Comparison of ENCODE assay signal across 12 mouse cellular contexts in the genomic region with DNA sequence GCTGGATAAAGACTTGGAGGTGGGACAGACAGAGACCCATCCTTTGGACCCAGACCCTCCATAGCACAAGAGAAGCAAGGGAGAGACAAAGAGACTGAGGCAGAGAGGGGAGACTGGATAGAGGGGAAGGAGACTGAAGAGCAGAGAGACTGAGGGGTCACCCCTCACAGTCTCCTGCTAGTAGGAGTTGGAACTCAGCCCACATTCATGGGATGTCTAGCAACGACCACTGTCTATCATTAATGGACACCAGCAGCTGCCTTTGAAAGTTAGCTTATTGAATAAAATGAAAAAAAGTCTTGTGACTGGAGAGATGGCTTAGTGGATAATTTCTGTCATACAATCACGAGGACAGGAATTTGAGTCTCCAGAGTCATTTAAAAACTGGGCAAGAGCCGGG. TPM values are rescaled to one million over a fixed set of nuclear protein-coding genes. Genes with fewer than 3 reads are reported as not detected.
A peak's percentile ranks its signal among the peaks of the same experiment; 100 is the strongest.
DNase-seq lines count a peak whose midpoint lies in the region; ATAC-seq lines count a peak whose summit lies in the region.
"Had no signal": no experiment of that assay in that cellular context is flagged by ENCODE, and none has a peak within 500 bp of the region (broad histone marks: within the 10 kb centered on the region; RNA-seq: fewer than 3 reads in every experiment).

No protein-coding gene starts in this region.

- H3K27me3 ChIP-seq in heart, embryonic 14.5 days (ENCODE audit: control insufficient read depth, insufficient read depth, low read length): no peaks in the 10 kb centered on the region
- no peaks in the 10 kb centered on the region for H3K27me3 ChIP-seq in lung, embryonic 15.5 days
- H3K27me3 ChIP-seq in liver, embryonic 16.5 days (ENCODE audit: control insufficient read depth, insufficient read depth, low read depth, low read length): no peaks in the 10 kb centered on the region
- H3K27me3 ChIP-seq: embryonic facial prominence, embryonic 13.5 days; neural tube, embryonic 12.5 days had no signal

- H3K4me2 ChIP-seq in heart, embryonic 14.5 days (ENCODE audit: low read length): no peak overlapping the region
- H3K4me2 ChIP-seq in lung, embryonic 15.5 days: no peak overlapping the region
- H3K4me2 ChIP-seq in liver, embryonic 16.5 days (ENCODE audit: low read depth, low read length): no peak overlapping the region
- H3K4me2 ChIP-seq: embryonic facial prominence, embryonic 13.5 days; neural tube, embryonic 12.5 days had no signal

- DNase-seq in heart, postnatal 4 days: no peak
- no peak for DNase-seq in lung, adult 18-20 months
- DNase-seq in right cerebral cortex, postnatal 25 days: no peak
- no peak for DNase-seq in gastrocnemius, postnatal 10 days
- DNase-seq: right cerebral cortex, postnatal 4 days; thymus, postnatal 25 days had no signal

- H3K4me1 ChIP-seq in heart, embryonic 14.5 days (ENCODE audit: control insufficient read depth in 2 of 2, insufficient read depth in 2 of 2, low read length in 2 of 2): peaks cover 7 to 13% of the 10 kb centered on the region in 2 experiments
- peaks cover 10% of the 10 kb centered on the region for H3K4me1 ChIP-seq in lung, embryonic 15.5 days
- peaks cover 3% of the 10 kb centered on the region; the same call in 1 of the 2 replicates for H3K4me1 ChIP-seq in brown adipose tissue, adult 24 weeks (ENCODE audit: control insufficient read depth, insufficient read depth, insufficient read length, low read length)
- peaks cover 6% of the 10 kb centered on the region for H3K4me1 ChIP-seq in liver, embryonic 16.5 days (ENCODE audit: control insufficient read depth, low read depth, low read length)
- H3K4me1 ChIP-seq: neural tube, embryonic 12.5 days had no signal

- no peak for ATAC-seq in heart, embryonic 14.5 days (ENCODE audit: insufficient number of reproducible peaks, insufficient read depth, low FRiP score, low read depth)
- ATAC-seq in lung, embryonic 15.5 days (ENCODE audit: borderline replicate concordance, extremely low read depth, low FRiP score, low TSS enrichment): no peak
- no peak for ATAC-seq in liver, embryonic 16.5 days (ENCODE audit: low read depth)

- 54% methylated on average over 3 of the region's 3 CpGs for WGBS in heart, embryonic 14.5 days
- 57% methylated on average over 3 of the region's 3 CpGs for WGBS in lung, embryonic 15.5 days
- WGBS in liver, embryonic 16.5 days (ENCODE audit: insufficient replicate concordance): 56% methylated on average over 3 of the region's 3 CpGs

- no peak overlapping the region for H3K4me3 ChIP-seq in heart, embryonic 14.5 days (ENCODE audit: control insufficient read depth in 1 of 2, insufficient read depth in 1 of 2, low read depth in 1 of 2, low read length in 2 of 2)
- no peak overlapping the region for H3K4me3 ChIP-seq in lung, embryonic 15.5 days
- no peak overlapping the region for H3K4me3 ChIP-seq in brown adipose tissue, adult 24 weeks (ENCODE audit: insufficient read depth, low read depth, low read length)
- H3K4me3 ChIP-seq in liver, embryonic 16.5 days (ENCODE audit: low read depth, low read length): no peak overlapping the region
- H3K4me3 ChIP-seq: embryonic facial prominence, embryonic 13.5 days; neural tube, embryonic 12.5 days had no signal

- peak overlapping the region; percentile 55 to 65 for H3K27ac ChIP-seq in heart, embryonic 14.5 days (replicated peaks in 1 of 2; ENCODE audit: control insufficient read depth in 1 of 2, insufficient read depth in 1 of 2, low read depth in 2 of 2, low read length in 2 of 2)
- H3K27ac ChIP-seq in lung, embryonic 15.5 days: peak overlapping the region; percentile 69
- H3K27ac ChIP-seq in brown adipose tissue, adult 24 weeks (replicated peaks; ENCODE audit: low read depth, low read length): peak overlapping the region; percentile 67
- H3K27ac ChIP-seq in liver, embryonic 16.5 days (ENCODE audit: low read length): peak overlapping the region; percentile 31
- H3K27ac ChIP-seq: embryonic facial prominence, embryonic 13.5 days; neural tube, embryonic 12.5 days had no signal

- no peaks in the 10 kb centered on the region for H3K9me3 ChIP-seq in heart, embryonic 14.5 days (ENCODE audit: control insufficient read depth, low read length)
- H3K9me3 ChIP-seq in lung, embryonic 15.5 days: no peaks in the 10 kb centered on the region
- H3K9me3 ChIP-seq in liver, embryonic 16.5 days (replicated peaks; ENCODE audit: control insufficient read depth, low read length): no peaks in the 10 kb centered on the region
- H3K9me3 ChIP-seq: embryonic facial prominence, embryonic 13.5 days; neural tube, embryonic 12.5 days had no signal

- H3K36me3 ChIP-seq in heart, embryonic 14.5 days (ENCODE audit: control insufficient read depth, insufficient read depth, low read length): peaks cover 9% of the 10 kb centered on the region
- peaks cover 5% of the 10 kb centered on the region for H3K36me3 ChIP-seq in lung, embryonic 15.5 days
- H3K36me3 ChIP-seq in liver, embryonic 16.5 days (ENCODE audit: control insufficient read depth, insufficient read depth): no peaks in the 10 kb centered on the region

- H3K9ac ChIP-seq in heart, embryonic 14.5 days (ENCODE audit: low read length): no peak overlapping the region
- no peak overlapping the region for H3K9ac ChIP-seq in lung, embryonic 15.5 days
- no peak overlapping the region for H3K9ac ChIP-seq in liver, embryonic 16.5 days (ENCODE audit: low read depth, low read length)
- H3K9ac ChIP-seq: embryonic facial prominence, embryonic 13.5 days; neural tube, embryonic 12.5 days had no signal

RNA-seq across cellular contexts. Expression of a gene that starts 14.1 kb away (rescaled TPM):
- polyA plus RNA-seq in heart, embryonic 14.5 days (2014; fragmentation: Nextera tagmentation; extraction: Ambion mirVana): 22.7 and 25.6 TPM in 2 replicates
- total RNA-seq in heart, postnatal 4 days (2021): 10 to 100 TPM; 14.2 to 17.1 TPM
- polyA plus RNA-seq in lung, embryonic 15.5 days (2015; fragmentation: Nextera tagmentation; extraction: Ambion mirVana): 30.1 and 30.3 TPM in 2 replicates
- 7.9 and 8.1 TPM in 2 replicates for polyA plus RNA-seq in brown adipose tissue, adult 24 weeks (2012; ENCODE audit: insufficient read depth, insufficient read length, missing spikeins)
- 3.7 TPM in 2 replicates for polyA plus RNA-seq in liver, embryonic 16.5 days (2015; fragmentation: Nextera tagmentation; extraction: Ambion mirVana)
- total RNA-seq in gastrocnemius, postnatal 10 days (2021): 10 to 100 TPM in 1 of 2 experiments, 1 to 10 TPM in 1; 9.1 to 12.3 TPM

RNA-seq across cellular contexts. Expression of a gene that starts 17.5 kb away (rescaled TPM):
- 11.0 and 11.8 TPM in 2 replicates for polyA plus RNA-seq in heart, embryonic 14.5 days (2014; fragmentation: Nextera tagmentation; extraction: Ambion mirVana)
- 10 to 100 TPM; 15.3 to 17.6 TPM for total RNA-seq in heart, postnatal 4 days (2021)
- 19.6 and 20.2 TPM in 2 replicates for polyA plus RNA-seq in lung, embryonic 15.5 days (2015; fragmentation: Nextera tagmentation; extraction: Ambion mirVana)
- 6.6 and 9.4 TPM in 2 replicates for polyA plus RNA-seq in brown adipose tissue, adult 24 weeks (2012; ENCODE audit: insufficient read depth, insufficient read length, missing spikeins)
- polyA plus RNA-seq in liver, embryonic 16.5 days (2015; fragmentation: Nextera tagmentation; extraction: Ambion mirVana): 18.3 and 21.2 TPM in 2 replicates
- total RNA-seq in gastrocnemius, postnatal 10 days (2021): 10 to 100 TPM in 1 of 2 experiments, 1 to 10 TPM in 1; 7.3 to 12.6 TPM

RNA-seq across cellular contexts. Expression of a gene that starts 45.9 kb away (rescaled TPM):
- 46.8 and 53.6 TPM in 2 replicates for polyA plus RNA-seq in heart, embryonic 14.5 days (2014; fragmentation: Nextera tagmentation; extraction: Ambion mirVana)
- 10 to 100 TPM; 77.2 to 87.1 TPM for total RNA-seq in heart, postnatal 4 days (2021)
- polyA plus RNA-seq in lung, embryonic 15.5 days (2015; fragmentation: Nextera tagmentation; extraction: Ambion mirVana): 48.4 and 49.4 TPM in 2 replicates
- 8.1 and 13.8 TPM in 2 replicates for polyA plus RNA-seq in brown adipose tissue, adult 24 weeks (2012; ENCODE audit: insufficient read depth, insufficient read length, missing spikeins)
- polyA plus RNA-seq in liver, embryonic 16.5 days (2015; fragmentation: Nextera tagmentation; extraction: Ambion mirVana): 1.4 and 2.2 TPM in 2 replicates
- 10 to 100 TPM; 50.1 to 70.0 TPM for total RNA-seq in gastrocnemius, postnatal 10 days (2021)
